Mouse (Mus musculus) midbrain, embryonic 14.5 days (tissue): ENCODE measurements at regions not wholly inside any gene's neighbourhood (a gene's known extent, or its start where the extent isn't known, plus 50 kb on each side); places are given as distances from the start of the nearest gene placed in this dataset.
"Not testable (repeated sequence)": the region's sequence is repeated elsewhere in the genome, so short reads cannot be mapped to it uniquely, and the experiment has no call there.

Experiments
- ATAC-seq: fragments of 200-750 bp; cut with Nextera tagmentation; 2 replicates; pipeline ENCODE4 v1.8.0; 2017; ENCODE audit warnings: moderate number of reproducible peaks, moderate library complexity; ENCODE audit not compliant: low FRiP score, low TSS enrichment
- DNase-seq: peaks from one replicate; pipeline ENCODE4 v3.0.0-alpha.2; 2015
- H3K27ac ChIP-seq: fragments of 300-500 bp; sonication (generic); replicated peaks from 2 replicates; pipeline ENCODE4 v1.5.1; 2014; ENCODE audit warnings: mild to moderate bottlenecking, low read depth, low read length, moderate library complexity
- H3K27me3 ChIP-seq: fragments of 300-500 bp; sonication (generic); 2 replicates; pipeline ENCODE4 v1.6.1; 2014; ENCODE audit warnings: low read length, control low read depth, mixed read lengths; ENCODE audit not compliant: control insufficient read depth, insufficient read depth
- H3K36me3 ChIP-seq: fragments of 300-500 bp; sonication (generic); 2 replicates; pipeline ENCODE4 v1.6.1; 2014; ENCODE audit warnings: low read length, control low read depth; ENCODE audit not compliant: control insufficient read depth, insufficient read depth
- H3K4me1 ChIP-seq: fragments of 300-500 bp; sonication (generic); 2 replicates; pipeline ENCODE4 v1.6.1; 2014; ENCODE audit warnings: mild to moderate bottlenecking, antibody characterized with exemption, low read length, control low read depth; ENCODE audit not compliant: control insufficient read depth, insufficient read depth
- H3K4me2 ChIP-seq: fragments of 300-500 bp; sonication (generic); 2 replicates; pipeline ENCODE4 v1.6.1; 2014; ENCODE audit warnings: mild to moderate bottlenecking, low read length, moderate library complexity
- H3K4me3 ChIP-seq: fragments of 300-500 bp; sonication (generic); replicated peaks from 2 replicates; pipeline ENCODE4 v1.5.1; 2014; ENCODE audit warnings: low read depth, low read length
- H3K9ac ChIP-seq: fragments of 300-500 bp; sonication (generic); replicated peaks from 2 replicates; pipeline ENCODE4 v1.6.1; 2014; ENCODE audit warnings: mild to moderate bottlenecking, low read length, moderate library complexity
- H3K9me3 ChIP-seq: fragments of 300-500 bp; sonication (generic); 2 replicates; pipeline ENCODE4 v1.6.1; 2016; ENCODE audit warnings: low read length, control low read depth, mixed read lengths; ENCODE audit not compliant: control insufficient read depth
- WGBS: fragments of 180-500 bp; shearing (Covaris S2); extraction: QIAGEN DNeasy Blood & Tissue Kit; methylation state at CpG from one replicate; pipeline ENCODE4 v1.1.7; 2014; 5-methylcytosine and 5-hydroxymethylcytosine counted together

GRCm38 (mm10) chr17:74138517-74138916, 90.8 kb upstream of the Srd5a2 start:
- not testable (repeated sequence) for H3K9me3 ChIP-seq, ATAC-seq, H3K9ac ChIP-seq, H3K4me3 ChIP-seq, H3K4me2 ChIP-seq, H3K27ac ChIP-seq, H3K36me3 ChIP-seq, H3K27me3 ChIP-seq, H3K4me1 ChIP-seq, DNase-seq
- WGBS: 90% methylated on average over 5 of the region's 5 CpGs

- WGBS: 89% methylated on average over 5 of the region's 5 CpGs
- no peak for ATAC-seq
Measured at GRCm38 (mm10) chr17:74134976-74135375, 87.3 kb upstream of the Srd5a2 start.

GRCm38 (mm10) chr17:74131534-74131933, 83.8 kb upstream of the Srd5a2 start:
- Histone ChIP-seq H3K4me2 (no peak overlapping the region), H3K4me3 (no peak overlapping the region), H3K36me3 (no peaks in the 10 kb centered on the region), H3K9me3 (no peaks in the 10 kb centered on the region), H3K27me3 (no peaks in the 10 kb centered on the region), H3K4me1 (no peaks in the 10 kb centered on the region), H3K27ac (no peak overlapping the region), H3K9ac (no peak overlapping the region)
- DNase-seq (no peak), ATAC-seq (no peak)
- WGBS: 87% methylated on average over 5 of the region's 5 CpGs

More at GRCm38 (mm10) chr17:74134976-74135375, 87.3 kb upstream of the Srd5a2 start:
- Histone ChIP-seq H3K4me1 (no peaks in the 10 kb centered on the region), H3K36me3 (no peaks in the 10 kb centered on the region), H3K4me3 (no peak overlapping the region), H3K27me3 (no peaks in the 10 kb centered on the region), H3K4me2 (no peak overlapping the region), H3K9ac (no peak overlapping the region), H3K9me3 (no peaks in the 10 kb centered on the region), H3K27ac (no peak overlapping the region)
- DNase-seq: peak; percentile 5

GRCm38 (mm10) chr17:74122944-74123343, 75.2 kb upstream of the Srd5a2 start:
- Histone ChIP-seq H3K4me1 (no peaks in the 10 kb centered on the region), H3K9me3 (no peaks in the 10 kb centered on the region), H3K36me3 (no peaks in the 10 kb centered on the region), H3K4me3 (no peak overlapping the region), H3K9ac (no peak overlapping the region), H3K27ac (no peak overlapping the region), H3K27me3 (no peaks in the 10 kb centered on the region), H3K4me2 (no peak overlapping the region)
- DNase-seq (no peak), ATAC-seq (no peak)
- 89% methylated on average over 1 of the region's 1 CpGs for WGBS

- Histone ChIP-seq H3K4me2 (no peak overlapping the region), H3K9me3 (no peaks in the 10 kb centered on the region), H3K4me3 (no peak overlapping the region), H3K27me3 (no peaks in the 10 kb centered on the region), H3K9ac (no peak overlapping the region), H3K27ac (no peak overlapping the region), H3K4me1 (no peaks in the 10 kb centered on the region), H3K36me3 (no peaks in the 10 kb centered on the region)
- WGBS: 43% methylated on average over 2 of the region's 2 CpGs
- DNase-seq (peak; percentile 2), ATAC-seq (peak; percentile 37; the same call in 1 of the 2 replicates)
Measured at GRCm38 (mm10) chr17:74120969-74121368, 73.3 kb upstream of the Srd5a2 start.
